Mouse (Mus musculus) heart, embryonic 16.5 days (tissue): ENCODE measurements around the gene Rac2. TPM values are rescaled to one million over a fixed set of nuclear protein-coding genes. Genes with fewer than 3 reads are reported as not detected.

Experiments
- ATAC-seq: fragments of 200-750 bp; cut with Nextera tagmentation; replicated peaks from 2 replicates; pipeline ENCODE4 v1.8.0; 2017; ENCODE audit warnings: moderate number of reproducible peaks; ENCODE audit not compliant: insufficient read depth, low FRiP score; ENCODE audit errors: extremely low read depth
- H3K27ac ChIP-seq: fragments of 300-500 bp; sonication (generic); 2 replicates; pipeline ENCODE4 v1.5.1; 2014; ENCODE audit warnings: mild to moderate bottlenecking, low read length, control low read depth, moderate library complexity
- H3K27me3 ChIP-seq: fragments of 300-500 bp; sonication (generic); 2 replicates; pipeline ENCODE4 v1.6.1; 2014; ENCODE audit warnings: low read length, mixed read lengths; ENCODE audit not compliant: control insufficient read depth, insufficient read depth
- H3K36me3 ChIP-seq: fragments of 300-500 bp; sonication (generic); 2 replicates; pipeline ENCODE4 v1.6.1; 2014; ENCODE audit not compliant: control insufficient read depth, insufficient read depth
- H3K4me1 ChIP-seq: fragments of 300-500 bp; sonication (generic); 2 replicates; pipeline ENCODE4 v1.6.1; 2014; ENCODE audit warnings: low read length, mixed read lengths; ENCODE audit not compliant: control insufficient read depth, insufficient read depth
- H3K4me2 ChIP-seq: fragments of 300-500 bp; sonication (generic); 2 replicates; pipeline ENCODE4 v1.6.1; 2014; ENCODE audit warnings: low read depth, mild to moderate bottlenecking, control low read depth, low read length
- H3K4me3 ChIP-seq: fragments of 300-500 bp; sonication (generic); 2 replicates; pipeline ENCODE4 v1.5.1; 2014; ENCODE audit warnings: mild to moderate bottlenecking, control low read depth, low read length
- H3K9ac ChIP-seq: fragments of 300-500 bp; sonication (generic); 2 replicates; pipeline ENCODE4 v1.6.1; 2014; ENCODE audit warnings: low read length, control low read depth
- H3K9me3 ChIP-seq: fragments of 300-500 bp; sonication (generic); replicated peaks from 2 replicates; pipeline ENCODE4 v1.6.1; 2016; ENCODE audit warnings: low read length; ENCODE audit not compliant: control insufficient read depth
- WGBS: fragments of 180-500 bp; shearing (Covaris S2); extraction: QIAGEN DNeasy Blood & Tissue Kit; methylation state at CpG from one replicate; pipeline ENCODE4 v1.1.7; 2014; 5-methylcytosine and 5-hydroxymethylcytosine counted together
- polyA plus RNA-seq: library from polyadenylated mRNA; unstranded; fragments of >200 nt; fragmentation: Nextera tagmentation; extraction: Ambion mirVana; gene quantifications from 2 replicates; pipeline ENCODE4 v1.2.1, GENCODE M21; 2015

Rac2 gene
- polyA plus RNA-seq, 1 experiment from 2014 or later, result 88.5 TPM

GRCm38 (mm10) chr15:78510736-78511135, 61.8 kb downstream of the Rac2 start:
- Histone ChIP-seq H3K4me3 (no peak overlapping the region), H3K27ac (no peak overlapping the region), H3K36me3 (no peaks in the 10 kb centered on the region), H3K4me1 (peaks cover 12% of the 10 kb centered on the region), H3K9ac (no peak overlapping the region; the same call in 1 of the 2 replicates), H3K27me3 (no peaks in the 10 kb centered on the region), H3K4me2 (no peak overlapping the region), H3K9me3 (no peaks in the 10 kb centered on the region)
- WGBS, result 72% methylated on average over 6 of the region's 6 CpGs
- no peak for ATAC-seq

- ATAC-seq, result no peak
Observed at GRCm38 (mm10) chr15:78510121-78510576, 62.4 kb downstream of the Rac2 start.

GRCm38 (mm10) chr15:78509297-78509899, 63.2 kb downstream of the Rac2 start:
- H3K27me3 ChIP-seq, result no peaks in the 10 kb centered on the region
- no peak for ATAC-seq
- H3K36me3 ChIP-seq, result no peaks in the 10 kb centered on the region
- H3K27ac ChIP-seq, result no peak overlapping the region
- H3K9ac ChIP-seq, result no peak overlapping the region
- 52% methylated on average over 12 of the region's 12 CpGs for WGBS
- peaks cover 12% of the 10 kb centered on the region for H3K4me1 ChIP-seq
- peaks cover 9% of the 10 kb centered on the region for H3K9me3 ChIP-seq
- H3K4me2 ChIP-seq, result peak overlapping the region; percentile 19; the same call in 1 of the 2 replicates
- H3K4me3 ChIP-seq, result no peak overlapping the region

More at GRCm38 (mm10) chr15:78510121-78510576, 62.4 kb downstream of the Rac2 start:
- Histone ChIP-seq H3K4me1 (peaks cover 12% of the 10 kb centered on the region), H3K4me2 (peak overlapping the region; percentile 19; the same call in 1 of the 2 replicates), H3K9ac (0 out of 2 replicates have a peak overlapping the region, but pooled peaks have one; percentile 33), H3K27me3 (no peaks in the 10 kb centered on the region), H3K36me3 (no peaks in the 10 kb centered on the region), H3K4me3 (no peak overlapping the region), H3K27ac (no peak overlapping the region), H3K9me3 (peaks cover 1% of the 10 kb centered on the region)
- 49% methylated on average over 8 of the region's 8 CpGs for WGBS

Other genes with a start within 250 kb of the Rac2 start
- 1.4 and 2.3 TPM in 2 replicates for gene Csf2rb, start 247.0 kb downstream of the Rac2 start, polyA plus RNA-seq
- gene Tex33, start 176.9 kb downstream of the Rac2 start, polyA plus RNA-seq, result not detected in 2 replicates
- 39.7 and 41.7 TPM in 2 replicates for gene Tst, start 166.9 kb downstream of the Rac2 start, polyA plus RNA-seq
- gene Mpst, start 166.4 kb downstream of the Rac2 start, polyA plus RNA-seq, result 1.9 and 2.1 TPM in 2 replicates
- gene Kctd17, start 144.2 kb downstream of the Rac2 start, polyA plus RNA-seq, result 18.9 and 22.6 TPM in 2 replicates
- 0.38 and 0.79 TPM in 2 replicates for gene Tmprss6, start 104.1 kb downstream of the Rac2 start, polyA plus RNA-seq
- gene Il2rb, start 77.5 kb downstream of the Rac2 start, polyA plus RNA-seq, result 1.8 and 4.9 TPM in 2 replicates
- 33.1 and 33.5 TPM in 2 replicates for gene C1qtnf6, start 41.4 kb downstream of the Rac2 start, polyA plus RNA-seq
- gene Sstr3, start 28.1 kb downstream of the Rac2 start, polyA plus RNA-seq, result 0.09 TPM in 1 of 2 replicates, not detected in the other
- gene Cyth4, start 24.3 kb upstream of the Rac2 start, polyA plus RNA-seq, result 7.0 and 9.6 TPM in 2 replicates
- gene Elfn2, start 146.0 kb upstream of the Rac2 start, polyA plus RNA-seq, result 0.16 and 0.55 TPM in 2 replicates
- 19.6 and 19.8 TPM in 2 replicates for gene Mfng, start 200.7 kb upstream of the Rac2 start, polyA plus RNA-seq
- gene Card10, start 230.3 kb upstream of the Rac2 start, polyA plus RNA-seq, result 6.3 and 7.4 TPM in 2 replicates